Comparison of ENCODE assay signal across 15 mouse cellular contexts in the genomic region with DNA sequence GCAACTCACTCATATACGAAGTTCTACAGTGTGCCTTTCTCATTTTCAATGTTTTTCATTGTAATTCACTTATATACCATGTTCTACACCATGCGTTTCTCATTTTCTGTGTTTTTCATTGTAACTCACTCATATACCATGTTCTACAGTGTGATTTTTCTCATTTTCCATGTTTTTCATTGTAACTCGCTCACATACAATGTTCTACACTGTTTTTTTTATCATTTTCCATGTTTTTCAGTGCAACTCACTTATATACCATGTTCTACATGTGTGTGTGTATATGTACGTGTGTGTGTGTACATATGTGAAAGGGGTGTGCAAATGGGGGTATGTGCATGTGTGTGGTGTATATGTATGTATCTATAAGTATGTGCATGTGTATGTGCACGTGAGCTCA.
"Had no signal": no experiment of that assay in that cellular context is flagged by ENCODE, and none has a peak within 500 bp of the region (broad histone marks: within the 10 kb centered on the region; RNA-seq: fewer than 3 reads in every experiment).

No protein-coding gene starts in this region.

- H3K9ac ChIP-seq: limb, embryonic 13.5 days; liver, embryonic 14.5 days; neural tube, embryonic 13.5 days had no signal

- H3K36me3 ChIP-seq: limb, embryonic 13.5 days; midbrain, embryonic 10.5 days; neural tube, embryonic 13.5 days had no signal

- H3K4me1 ChIP-seq: limb, embryonic 13.5 days; midbrain, embryonic 10.5 days; neural tube, embryonic 13.5 days had no signal

- H3K9me3 ChIP-seq: midbrain, embryonic 10.5 days; neural tube, embryonic 13.5 days had no signal

- H3K27ac ChIP-seq: layer of hippocampus, adult 2 months; limb, embryonic 13.5 days; liver, embryonic 14.5 days; midbrain, embryonic 10.5 days; neural tube, embryonic 13.5 days; stomach, postnatal 0 days had no signal

- H3K27me3 ChIP-seq: limb, embryonic 13.5 days; neural tube, embryonic 13.5 days had no signal

- DNase-seq: kidney, postnatal 10 days; kidney, postnatal 4 days; left cerebral cortex, postnatal 4 days; lung, adult 18-20 months; midbrain, embryonic 14.5 days; right cerebral cortex, adult 18-20 months; right cerebral cortex, postnatal 25 days; thymus, adult 18-20 months; thymus, postnatal 14 days had no signal

- H3K4me3 ChIP-seq: layer of hippocampus, adult 2 months; limb, embryonic 13.5 days; midbrain, embryonic 10.5 days; neural tube, embryonic 13.5 days had no signal
